Mouse (Mus musculus): ENCODE measurements around the gene Cog2. TPM values are rescaled to one million over a fixed set of nuclear protein-coding genes. Genes with fewer than 3 reads are reported as not detected.
A peak's percentile ranks its signal among the peaks of the same experiment; 100 is the strongest.

The Cog2 gene
- polyA plus RNA-seq, 1 experiment from 2014 or later, result 36.4 TPM

GRCm38 (mm10) chr8:124548187-124548586 is 27.6 kb downstream of the Cog2 start:
- WGBS, result 95% methylated on average over 1 of the region's 1 CpGs
- Histone ChIP-seq H3K9ac (no peak overlapping the region), H3K4me1 (no peaks in the 10 kb centered on the region), H3K4me3 (replicated peaks) (no peak overlapping the region), H3K27ac (no peak overlapping the region), H3K36me3 (peaks cover 96% of the 10 kb centered on the region), H3K9me3 (replicated peaks) (no peaks in the 10 kb centered on the region), H3K27me3 (no peaks in the 10 kb centered on the region), H3K4me2 (no peak overlapping the region)
- ATAC-seq (replicated peaks; ENCODE audit: low FRiP score), result no peak

- peaks cover 67% of the 10 kb centered on the region for H3K36me3 ChIP-seq
- no peak for ATAC-seq (replicated peaks; ENCODE audit: low FRiP score)
- H3K9ac ChIP-seq, result no peak overlapping the region
- no peak overlapping the region for H3K4me3 ChIP-seq (replicated peaks)
- no peaks in the 10 kb centered on the region for H3K4me1 ChIP-seq
- H3K27ac ChIP-seq, result no peak overlapping the region
- 95% methylated on average over 15 of the region's 15 CpGs for WGBS
- no peak overlapping the region for H3K4me2 ChIP-seq
- H3K27me3 ChIP-seq, result no peaks in the 10 kb centered on the region
- H3K9me3 ChIP-seq (replicated peaks), result no peaks in the 10 kb centered on the region
Measured at GRCm38 (mm10) chr8:124551011-124551661, 30.6 kb downstream of the Cog2 start.

- no peaks in the 10 kb centered on the region for H3K9me3 ChIP-seq (replicated peaks)
- no peak overlapping the region for H3K9ac ChIP-seq
- peaks cover 28% of the 10 kb centered on the region for H3K36me3 ChIP-seq
- H3K27me3 ChIP-seq, result no peaks in the 10 kb centered on the region
- no peak overlapping the region for H3K27ac ChIP-seq
- H3K4me2 ChIP-seq, result no peak overlapping the region
- ATAC-seq (replicated peaks; ENCODE audit: low FRiP score), result no peak
- 87% methylated on average over 7 of the region's 7 CpGs for WGBS
- no peak overlapping the region for H3K4me3 ChIP-seq (replicated peaks)
- no peaks in the 10 kb centered on the region for H3K4me1 ChIP-seq
Measured at GRCm38 (mm10) chr8:124555113-124555750, 34.7 kb downstream of the Cog2 start.

GRCm38 (mm10) chr8:124556164-124556563 is 35.6 kb downstream of the Cog2 start:
- Histone ChIP-seq H3K4me3 (replicated peaks) (no peak overlapping the region), H3K36me3 (peaks cover 19% of the 10 kb centered on the region), H3K27me3 (no peaks in the 10 kb centered on the region), H3K9ac (no peak overlapping the region), H3K4me2 (no peak overlapping the region), H3K9me3 (replicated peaks) (no peaks in the 10 kb centered on the region), H3K4me1 (no peaks in the 10 kb centered on the region), H3K27ac (no peak overlapping the region)
- no peak for ATAC-seq (replicated peaks; ENCODE audit: low FRiP score)
- WGBS, result 88% methylated on average over 7 of the region's 7 CpGs

DNA sequence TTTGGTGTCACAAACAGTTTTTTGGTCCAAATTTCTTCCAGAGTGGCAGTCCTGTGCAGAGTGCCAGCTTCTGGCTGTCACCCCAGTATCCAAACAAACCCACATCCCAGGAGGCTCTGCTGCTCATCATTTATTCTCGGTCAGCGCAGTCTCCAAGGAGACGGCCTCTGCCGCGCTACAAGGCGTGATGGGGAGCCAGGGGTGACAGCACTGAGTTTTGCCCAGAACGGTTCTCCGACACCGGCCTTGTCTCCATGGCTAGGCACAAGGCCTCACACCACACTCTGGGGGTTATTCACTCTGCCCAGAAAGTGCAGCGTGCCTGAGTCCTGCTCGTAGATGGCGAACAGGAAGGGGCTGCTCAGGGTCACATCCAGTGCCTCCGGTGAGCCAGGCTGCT is 36.1 kb downstream of the Cog2 start:
- Histone ChIP-seq H3K9ac (no peak overlapping the region), H3K36me3 (peaks cover 14% of the 10 kb centered on the region), H3K27ac (no peak overlapping the region), H3K9me3 (replicated peaks) (no peaks in the 10 kb centered on the region), H3K4me2 (no peak overlapping the region), H3K4me1 (no peaks in the 10 kb centered on the region), H3K27me3 (no peaks in the 10 kb centered on the region), H3K4me3 (replicated peaks) (no peak overlapping the region)
- ATAC-seq (replicated peaks; ENCODE audit: low FRiP score), result no peak
- 83% methylated on average over 13 of the region's 13 CpGs for WGBS

DNA sequence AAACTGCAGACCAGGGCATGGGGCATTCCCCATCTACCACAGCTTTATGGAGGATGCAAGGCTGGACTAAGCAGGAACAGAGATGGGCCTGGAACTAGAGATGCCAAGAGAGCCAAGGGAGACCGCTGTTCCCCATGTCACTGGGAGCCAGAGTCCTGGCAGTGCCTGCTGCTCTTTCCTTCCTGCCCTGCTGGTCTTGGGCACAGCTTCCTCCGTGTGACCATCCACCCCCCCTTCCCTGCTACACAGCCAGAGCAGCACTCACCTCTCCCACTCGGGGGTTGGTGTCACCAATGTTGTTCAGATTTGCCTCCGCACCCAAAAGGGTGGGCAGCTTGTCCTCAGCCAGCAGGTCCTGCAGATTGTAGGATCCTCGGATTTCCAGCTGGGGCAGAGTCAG is 36.9 kb downstream of the Cog2 start:
- WGBS, result 70% methylated on average over 5 of the region's 5 CpGs
- Histone ChIP-seq H3K4me3 (replicated peaks) (no peak overlapping the region), H3K9me3 (replicated peaks) (no peaks in the 10 kb centered on the region), H3K9ac (no peak overlapping the region), H3K36me3 (peaks cover 6% of the 10 kb centered on the region), H3K27me3 (no peaks in the 10 kb centered on the region), H3K27ac (no peak overlapping the region), H3K4me1 (no peaks in the 10 kb centered on the region), H3K4me2 (no peak overlapping the region)
- ATAC-seq (replicated peaks; ENCODE audit: low FRiP score), result no peak

GRCm38 (mm10) chr8:124567126-124567525 is 46.6 kb downstream of the Cog2 start:
- Histone ChIP-seq H3K27me3 (no peaks in the 10 kb centered on the region), H3K36me3 (no peaks in the 10 kb centered on the region), H3K27ac (no peak overlapping the region), H3K4me1 (0 out of 2 replicates have a peak, but pooled peaks cover 5% of the 10 kb centered on the region), H3K4me3 (replicated peaks) (no peak overlapping the region), H3K4me2 (no peak overlapping the region), H3K9ac (no peak overlapping the region), H3K9me3 (replicated peaks) (no peaks in the 10 kb centered on the region)
- no peak for ATAC-seq (replicated peaks; ENCODE audit: low FRiP score)
- WGBS, result 80% methylated on average over 6 of the region's 6 CpGs

DNA sequence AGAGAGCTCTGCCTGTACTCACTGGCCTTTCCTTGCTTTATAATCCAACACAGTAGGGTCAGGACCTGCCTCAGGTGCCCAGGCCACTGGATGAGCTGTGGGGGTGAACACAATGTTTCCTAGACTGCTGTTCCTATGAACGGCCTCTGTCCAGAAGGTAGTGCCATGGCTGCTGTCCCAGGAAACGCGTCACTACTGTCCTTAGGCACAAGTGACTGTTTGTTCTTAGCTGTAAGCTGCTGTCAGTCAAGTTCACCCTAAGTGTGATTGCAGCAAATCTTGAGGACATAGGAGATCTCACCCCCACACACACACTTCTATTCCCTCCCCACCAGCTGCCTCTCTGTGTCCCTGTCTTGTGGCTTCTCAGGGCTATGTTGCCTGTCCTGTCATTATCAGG is 47.0 kb downstream of the Cog2 start:
- no peak for ATAC-seq (replicated peaks; ENCODE audit: low FRiP score)
- H3K9me3 ChIP-seq (replicated peaks), result no peaks in the 10 kb centered on the region
- H3K9ac ChIP-seq, result no peak overlapping the region
- H3K27me3 ChIP-seq, result no peaks in the 10 kb centered on the region
- no peaks in the 10 kb centered on the region for H3K36me3 ChIP-seq
- no peak overlapping the region for H3K4me2 ChIP-seq
- H3K4me1 ChIP-seq, result 0 out of 2 replicates have a peak, but pooled peaks cover 5% of the 10 kb centered on the region
- H3K27ac ChIP-seq, result no peak overlapping the region
- 87% methylated on average over 3 of the region's 3 CpGs for WGBS
- no peak overlapping the region for H3K4me3 ChIP-seq (replicated peaks)

- peaks cover 12% of the 10 kb centered on the region; the same call in 1 of the 2 replicates for H3K4me1 ChIP-seq
- H3K9ac ChIP-seq, result no peak overlapping the region
- no peak overlapping the region for H3K27ac ChIP-seq
- ATAC-seq (replicated peaks; ENCODE audit: low FRiP score), result no peak
- WGBS, result 72% methylated on average over 2 of the region's 2 CpGs
- no peaks in the 10 kb centered on the region for H3K36me3 ChIP-seq
- no peaks in the 10 kb centered on the region for H3K27me3 ChIP-seq
- no peak overlapping the region for H3K4me3 ChIP-seq (replicated peaks)
- H3K4me2 ChIP-seq, result no peak overlapping the region
- no peaks in the 10 kb centered on the region for H3K9me3 ChIP-seq (replicated peaks)
Measured at GRCm38 (mm10) chr8:124569100-124569499, 48.5 kb downstream of the Cog2 start.

- Histone ChIP-seq H3K9me3 (replicated peaks) (no peaks in the 10 kb centered on the region), H3K4me3 (replicated peaks) (no peak within 1 kb of the TSS), H3K4me2 (no peak within 1 kb of the TSS), H3K27ac (no peak within 1 kb of the TSS), H3K36me3 (no peaks in the 10 kb centered on the region), H3K9ac (no peak within 1 kb of the TSS), H3K4me1 (peaks cover 12% of the 10 kb centered on the region; the same call in 1 of the 2 replicates), H3K27me3 (no peaks in the 10 kb centered on the region)
- ATAC-seq (replicated peaks; ENCODE audit: low FRiP score), result no peak
- 84% methylated on average over 2 of the region's 2 CpGs for WGBS
Measured at GRCm38 (mm10) chr8:124569593-124569992, 49.0 kb downstream of the Cog2 start, which contains the start of gene Agt. Agt (minus strand) TSS chr8:124569706.

DNA sequence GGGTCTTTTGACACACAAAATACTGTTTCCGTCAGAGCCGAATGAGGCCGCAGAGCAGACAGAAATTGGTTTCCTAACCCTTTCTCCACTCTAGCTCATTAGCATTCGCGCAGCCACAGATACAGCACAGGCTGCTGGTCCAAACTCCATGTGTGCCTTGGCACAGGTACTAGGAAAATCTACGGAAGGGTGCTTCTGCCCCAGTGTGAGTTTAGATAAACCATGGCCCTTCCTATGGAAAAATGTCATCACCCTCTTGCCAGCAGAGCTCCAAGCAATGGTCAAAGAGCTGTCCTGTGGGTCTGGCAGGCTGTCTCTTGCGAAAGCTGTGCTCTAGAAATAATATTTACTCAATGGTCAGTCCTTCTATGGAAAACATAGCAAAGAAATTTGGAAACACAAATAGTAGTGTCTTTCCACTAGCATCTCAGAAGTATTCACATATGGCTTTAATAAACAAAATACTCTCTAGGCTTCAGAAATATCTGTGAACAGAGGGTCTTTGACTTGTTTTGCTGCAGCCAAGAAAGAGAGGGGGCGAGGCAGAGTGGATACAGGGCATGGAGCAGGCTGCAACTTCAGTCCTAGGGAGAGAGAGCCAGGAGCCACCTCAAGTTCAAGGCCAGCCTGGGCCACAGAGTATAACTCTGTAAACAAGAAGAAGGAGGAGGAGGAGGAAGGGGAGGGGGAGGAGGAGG is 51.3 kb downstream of the Cog2 start:
- Histone ChIP-seq H3K4me1 (peaks cover 12% of the 10 kb centered on the region; the same call in 1 of the 2 replicates), H3K9me3 (replicated peaks) (no peaks in the 10 kb centered on the region), H3K27ac (peak overlapping the region; percentile 13; the same call in 1 of the 2 replicates), H3K9ac (no peak overlapping the region), H3K4me2 (no peak overlapping the region), H3K27me3 (no peaks in the 10 kb centered on the region), H3K36me3 (no peaks in the 10 kb centered on the region), H3K4me3 (replicated peaks) (no peak overlapping the region)
- no peak for ATAC-seq (replicated peaks; ENCODE audit: low FRiP score)
- 72% methylated on average over 8 of the region's 8 CpGs for WGBS

GRCm38 (mm10) chr8:124572430-124572775 is 51.8 kb downstream of the Cog2 start:
- H3K27ac ChIP-seq, result no peak overlapping the region
- no peaks in the 10 kb centered on the region for H3K36me3 ChIP-seq
- H3K27me3 ChIP-seq, result no peaks in the 10 kb centered on the region

More at GRCm38 (mm10) chr8:124572430-124572775, 51.8 kb downstream of the Cog2 start:
- Histone ChIP-seq H3K9ac (no peak overlapping the region), H3K4me1 (peaks cover 12% of the 10 kb centered on the region; the same call in 1 of the 2 replicates), H3K9me3 (replicated peaks) (no peaks in the 10 kb centered on the region), H3K4me2 (no peak overlapping the region), H3K4me3 (replicated peaks) (no peak overlapping the region)
- ATAC-seq (replicated peaks; ENCODE audit: low FRiP score), result no peak
